Mouse (Mus musculus): ENCODE results near the gene Heatr5b. TPM values are rescaled to one million over a fixed set of nuclear protein-coding genes. Genes with fewer than 3 reads are reported as not detected.
A peak's percentile ranks its signal among the peaks of the same experiment; 100 is the strongest.

Gene Heatr5b
- total and polyA plus RNA-seq, 3 experiments = 27.7 to 45.7 (median 38.8) TPM

DNA sequence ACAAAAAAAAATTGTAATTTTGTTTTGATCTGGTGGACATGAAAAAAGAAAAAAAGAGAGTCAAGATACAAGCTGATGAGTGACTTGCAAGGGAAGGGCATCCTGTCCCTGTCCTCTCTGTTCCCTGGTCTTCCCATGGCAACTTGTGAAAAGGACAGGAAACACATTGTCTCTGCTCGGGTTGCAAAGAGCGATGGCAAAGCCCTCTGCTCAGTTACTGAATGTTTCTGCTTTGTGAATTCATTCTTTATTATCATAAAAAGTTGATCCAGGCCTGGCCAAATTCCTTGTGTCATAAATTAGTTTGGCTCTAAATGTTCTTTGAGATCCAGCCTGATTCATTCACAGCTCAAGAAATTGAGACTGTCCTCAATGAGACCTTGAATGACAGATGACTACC lies 97.4 kb downstream of the Heatr5b start:
- 45% methylated on average over 2 of the region's 2 CpGs for WGBS
- Histone ChIP-seq H3K27me3 (ENCODE audit: control insufficient read depth, insufficient read depth, low read length) (no peaks in the 10 kb centered on the region), H3K4me1 (ENCODE audit: control insufficient read depth, insufficient read depth, low read length) (peaks cover 8% of the 10 kb centered on the region), H3K36me3 (ENCODE audit: control insufficient read depth, insufficient read depth, low read length) (peaks cover 14% of the 10 kb centered on the region), H3K4me3 (no peak overlapping the region), H3K27ac (no peak overlapping the region), H3K9ac (ENCODE audit: low read depth, low read length) (no peak overlapping the region), H3K79me2 (replicated peaks; ENCODE audit: control insufficient read depth, insufficient read depth, low read length) (peaks cover 5% of the 10 kb centered on the region)
- intact Hi-C loops (cut with DNase I) = loop anchor here (5.0 to 10.0 kb wide), 2 partner anchors 135 to 197 kb away; partner anchors contain the start of genes Cebpz and Ndufaf7
- DNase-seq = no peak
- TF ChIP-seq POLR2A (IDR thresholded peaks at IDR 0.05; ENCODE audit: insufficient read depth, low read depth, low read length) = no peak

- Histone ChIP-seq H3K9ac (ENCODE audit: low read depth, low read length) (peak within 1 kb of the TSS; percentile 99), H3K36me3 (ENCODE audit: control insufficient read depth, insufficient read depth, low read length) (peaks cover 19% of the 10 kb centered on the region), H3K4me3 (peak within 1 kb of the TSS; percentile 98), H3K27ac (peak within 1 kb of the TSS; percentile 93), H3K27me3 (ENCODE audit: control insufficient read depth, insufficient read depth, low read length) (no peaks in the 10 kb centered on the region), H3K4me1 (ENCODE audit: control insufficient read depth, insufficient read depth, low read length) (peaks cover 12% of the 10 kb centered on the region), H3K79me2 (replicated peaks; ENCODE audit: control insufficient read depth, insufficient read depth, low read length) (peaks cover 8% of the 10 kb centered on the region)
- intact Hi-C loops (cut with DNase I) = loop anchor here (5.0 to 10.0 kb wide), 2 partner anchors 135 to 198 kb away; partner anchors contain the start of genes Cebpz and Ndufaf7
- TF ChIP-seq POLR2A (IDR thresholded peaks at IDR 0.05; ENCODE audit: insufficient read depth, low read depth, low read length) (no peak), CTCF (IDR thresholded peaks at IDR 0.05) (no peak), EP300 (IDR thresholded peaks at IDR 0.05; ENCODE audit: insufficient read depth, low read depth, low read length) (no peak)
- WGBS = 42% methylated on average over 4 of the region's 4 CpGs
- no peak for DNase-seq
These were observed 98.1 kb downstream of the Heatr5b start, which contains the start of gene Strn for GRCm38 (mm10) chr17:78737096-78737495. TSS of gene Strn (minus strand) at chr17:78737196.

DNA sequence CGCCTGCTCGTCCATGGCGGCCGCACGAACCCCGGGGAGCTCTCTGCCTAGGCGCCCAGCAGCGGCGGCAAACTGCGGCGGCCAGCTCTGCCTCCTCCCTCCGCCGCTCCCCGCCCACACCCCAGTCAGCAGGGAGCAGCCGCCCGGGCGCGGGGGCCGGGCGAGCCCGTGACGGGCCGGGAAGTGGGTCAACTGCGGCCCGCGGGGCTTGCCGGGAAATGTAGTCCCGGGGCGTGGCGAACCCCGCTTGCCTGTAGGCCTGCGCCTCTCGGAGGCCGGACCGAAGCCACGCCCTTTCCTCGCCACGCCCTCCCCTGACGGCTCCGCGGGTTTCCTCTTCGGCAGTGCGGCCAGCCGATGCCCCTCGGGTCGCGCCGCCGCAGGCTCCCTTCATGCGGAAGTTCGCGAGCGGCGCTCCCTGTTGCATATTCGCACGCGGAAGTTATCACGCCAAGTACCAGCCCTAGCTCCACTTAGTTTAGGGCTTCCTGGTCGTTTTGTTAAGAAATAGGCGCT lies 98.6 kb downstream of the Heatr5b start:
- Histone ChIP-seq H3K27ac (peak overlapping the region; percentile 93), H3K79me2 (replicated peaks; ENCODE audit: control insufficient read depth, insufficient read depth, low read length) (peaks cover 8% of the 10 kb centered on the region), H3K36me3 (ENCODE audit: control insufficient read depth, insufficient read depth, low read length) (peaks cover 19% of the 10 kb centered on the region), H3K4me3 (peak overlapping the region; percentile 98), H3K27me3 (ENCODE audit: control insufficient read depth, insufficient read depth, low read length) (no peaks in the 10 kb centered on the region), H3K9ac (ENCODE audit: low read depth, low read length) (peak overlapping the region; percentile 99), H3K4me1 (ENCODE audit: control insufficient read depth, insufficient read depth, low read length) (peaks cover 14% of the 10 kb centered on the region)
- intact Hi-C loops (cut with DNase I) = loop anchor here (5.0 to 10.0 kb wide), 2 partner anchors 134 to 198 kb away; partner anchors contain the start of genes Cebpz and Ndufaf7
- WGBS = under 1% methylated on average over 60 of the region's 60 CpGs
- TF ChIP-seq EP300 (IDR thresholded peaks at IDR 0.05; ENCODE audit: insufficient read depth, low read depth, low read length) = peak; percentile 42; the same call in 1 of the 2 replicates
- no peak for TF ChIP-seq CTCF (IDR thresholded peaks at IDR 0.05)
- TF ChIP-seq POLR2A (IDR thresholded peaks at IDR 0.05; ENCODE audit: insufficient read depth, low read depth, low read length) = peak; percentile 79
- DNase-seq = peak; percentile 100

- peak overlapping the region; percentile 98 for H3K4me3 ChIP-seq
- DNase-seq = peak; percentile 22 to 40
- intact Hi-C loops (cut with DNase I) = loop anchor here (5.0 to 10.0 kb wide), 2 partner anchors 134 to 199 kb away; partner anchors contain the start of genes Cebpz and Ndufaf7
- H3K27ac ChIP-seq = peak overlapping the region; percentile 93
- H3K4me1 ChIP-seq (ENCODE audit: control insufficient read depth, insufficient read depth, low read length) = peaks cover 14% of the 10 kb centered on the region
- WGBS = under 1% methylated on average over 35 of the region's 39 CpGs
- peaks cover 8% of the 10 kb centered on the region for H3K79me2 ChIP-seq (replicated peaks; ENCODE audit: control insufficient read depth, insufficient read depth, low read length)
- TF ChIP-seq POLR2A (IDR thresholded peaks at IDR 0.05; ENCODE audit: insufficient read depth, low read depth, low read length) (no peak), CTCF (IDR thresholded peaks at IDR 0.05) (no peak), EP300 (IDR thresholded peaks at IDR 0.05; ENCODE audit: insufficient read depth, low read depth, low read length) (0 out of 2 replicates have a peak, but pooled peaks have one; percentile 36)
- peak overlapping the region; percentile 99 for H3K9ac ChIP-seq (ENCODE audit: low read depth, low read length)
- H3K36me3 ChIP-seq (ENCODE audit: control insufficient read depth, insufficient read depth, low read length) = peaks cover 19% of the 10 kb centered on the region
- H3K27me3 ChIP-seq (ENCODE audit: control insufficient read depth, insufficient read depth, low read length) = no peaks in the 10 kb centered on the region
These were observed 99.3 kb downstream of the Heatr5b start for GRCm38 (mm10) chr17:78735731-78736472.

- H3K4me1 ChIP-seq (ENCODE audit: control insufficient read depth, insufficient read depth, low read length) = peaks cover 14% of the 10 kb centered on the region
- peak overlapping the region; percentile 73 for H3K9ac ChIP-seq (ENCODE audit: low read depth, low read length)
- TF ChIP-seq EP300 (IDR thresholded peaks at IDR 0.05; ENCODE audit: insufficient read depth, low read depth, low read length) = no peak
- TF ChIP-seq CTCF (IDR thresholded peaks at IDR 0.05) = no peak
- no peak for TF ChIP-seq POLR2A (IDR thresholded peaks at IDR 0.05; ENCODE audit: insufficient read depth, low read depth, low read length)
- peak overlapping the region; percentile 93 for H3K27ac ChIP-seq
- DNase-seq = no peak
- whole genome bisulfite sequencing = 45% methylated on average over 10 of the region's 10 CpGs
- H3K79me2 ChIP-seq (replicated peaks; ENCODE audit: control insufficient read depth, insufficient read depth, low read length) = peaks cover 8% of the 10 kb centered on the region
- peaks cover 24% of the 10 kb centered on the region for H3K36me3 ChIP-seq (ENCODE audit: control insufficient read depth, insufficient read depth, low read length)
- H3K27me3 ChIP-seq (ENCODE audit: control insufficient read depth, insufficient read depth, low read length) = no peaks in the 10 kb centered on the region
- peak overlapping the region; percentile 98 for H3K4me3 ChIP-seq
- intact Hi-C loops (cut with DNase I) = loop anchor here (5.0 to 10.0 kb wide), 3 partner anchors 53 to 200 kb away; partner anchors contain the start of genes Cebpz and Ndufaf7
These were observed 100.4 kb downstream of the Heatr5b start for GRCm38 (mm10) chr17:78734806-78735205.
